Mouse (Mus musculus): ENCODE measurements around the gene Lingo2. TPM values are rescaled to one million over a fixed set of nuclear protein-coding genes. Genes with fewer than 3 reads are reported as not detected.

Gene Lingo2
- polyA plus RNA-seq, 1 experiment from 2014 or later: 4.6 TPM

GRCm38 (mm10) chr4:35814698-35815097 lies 1136.8 kb downstream of the Lingo2 start:
- Histone ChIP-seq H3K9me3 (ENCODE audit: control insufficient read depth, low read length) (no peaks in the 10 kb centered on the region), H3K27me3 (replicated peaks; ENCODE audit: control insufficient read depth, insufficient read depth, low read length) (no peaks in the 10 kb centered on the region), H3K36me3 (ENCODE audit: control insufficient read depth, insufficient read depth, low read length) (no peaks in the 10 kb centered on the region), H3K9ac (ENCODE audit: low read depth, low read length) (no peak overlapping the region), H3K27ac (replicated peaks; ENCODE audit: low read depth, low read length) (no peak overlapping the region), H3K4me1 (ENCODE audit: control insufficient read depth, insufficient read depth, low read length) (no peaks in the 10 kb centered on the region), H3K4me3 (ENCODE audit: low read depth, low read length) (no peak overlapping the region), H3K4me2 (ENCODE audit: low read depth, low read length) (no peak overlapping the region)
- ATAC-seq (ENCODE audit: low read depth): no peak
- WGBS: 83% methylated on average over 1 of the region's 1 CpGs
- no peak for DNase-seq (ENCODE audit: low spot score)

GRCm38 (mm10) chr4:35807497-35808210 lies 1143.9 kb downstream of the Lingo2 start:
- Histone ChIP-seq H3K4me2 (ENCODE audit: low read depth, low read length) (no peak overlapping the region), H3K27me3 (replicated peaks; ENCODE audit: control insufficient read depth, insufficient read depth, low read length) (no peaks in the 10 kb centered on the region), H3K4me3 (ENCODE audit: low read depth, low read length) (no peak overlapping the region), H3K36me3 (ENCODE audit: control insufficient read depth, insufficient read depth, low read length) (no peaks in the 10 kb centered on the region), H3K9me3 (ENCODE audit: control insufficient read depth, low read length) (no peaks in the 10 kb centered on the region), H3K4me1 (ENCODE audit: control insufficient read depth, insufficient read depth, low read length) (no peaks in the 10 kb centered on the region), H3K9ac (ENCODE audit: low read depth, low read length) (no peak overlapping the region), H3K27ac (replicated peaks; ENCODE audit: low read depth, low read length) (no peak overlapping the region)
- no peak for DNase-seq (ENCODE audit: low spot score)
- 78% methylated on average over 6 of the region's 6 CpGs for WGBS
- ATAC-seq (ENCODE audit: low read depth): no peak

- no peak overlapping the region for H3K9ac ChIP-seq (ENCODE audit: low read depth, low read length)
- WGBS: 71% methylated on average over 2 of the region's 2 CpGs
- H3K4me1 ChIP-seq (ENCODE audit: control insufficient read depth, insufficient read depth, low read length): no peaks in the 10 kb centered on the region
- no peak overlapping the region for H3K27ac ChIP-seq (replicated peaks; ENCODE audit: low read depth, low read length)
- ATAC-seq (ENCODE audit: low read depth): no peak
- no peak overlapping the region for H3K4me2 ChIP-seq (ENCODE audit: low read depth, low read length)
- no peak for DNase-seq (ENCODE audit: low spot score)
- H3K4me3 ChIP-seq (ENCODE audit: low read depth, low read length): no peak overlapping the region
- H3K9me3 ChIP-seq (ENCODE audit: control insufficient read depth, low read length): no peaks in the 10 kb centered on the region
- no peaks in the 10 kb centered on the region for H3K36me3 ChIP-seq (ENCODE audit: control insufficient read depth, insufficient read depth, low read length)
- no peaks in the 10 kb centered on the region for H3K27me3 ChIP-seq (replicated peaks; ENCODE audit: control insufficient read depth, insufficient read depth, low read length)
These were observed 1144.6 kb downstream of the Lingo2 start for GRCm38 (mm10) chr4:35806881-35807464.

- no peak for DNase-seq (ENCODE audit: low spot score)
- no peaks in the 10 kb centered on the region for H3K9me3 ChIP-seq (ENCODE audit: control insufficient read depth, low read length)
- no peak for ATAC-seq (ENCODE audit: low read depth)
- H3K4me2 ChIP-seq (ENCODE audit: low read depth, low read length): no peak overlapping the region
- no peak overlapping the region for H3K4me3 ChIP-seq (ENCODE audit: low read depth, low read length)
- no peak overlapping the region for H3K9ac ChIP-seq (ENCODE audit: low read depth, low read length)
- no peaks in the 10 kb centered on the region for H3K27me3 ChIP-seq (replicated peaks; ENCODE audit: control insufficient read depth, insufficient read depth, low read length)
- WGBS: 70% methylated on average over 5 of the region's 5 CpGs
- H3K27ac ChIP-seq (replicated peaks; ENCODE audit: low read depth, low read length): no peak overlapping the region
- no peaks in the 10 kb centered on the region for H3K36me3 ChIP-seq (ENCODE audit: control insufficient read depth, insufficient read depth, low read length)
- H3K4me1 ChIP-seq (ENCODE audit: control insufficient read depth, insufficient read depth, low read length): no peaks in the 10 kb centered on the region
These were observed 1167.2 kb downstream of the Lingo2 start for GRCm38 (mm10) chr4:35784255-35784921.

GRCm38 (mm10) chr4:35770810-35771209 lies 1180.7 kb downstream of the Lingo2 start:
- 69% methylated on average over 7 of the region's 7 CpGs for WGBS
- H3K27ac ChIP-seq (replicated peaks; ENCODE audit: low read depth, low read length): no peak overlapping the region
- no peaks in the 10 kb centered on the region for H3K4me1 ChIP-seq (ENCODE audit: control insufficient read depth, insufficient read depth, low read length)
- no peak overlapping the region for H3K9ac ChIP-seq (ENCODE audit: low read depth, low read length)
- no peaks in the 10 kb centered on the region for H3K36me3 ChIP-seq (ENCODE audit: control insufficient read depth, insufficient read depth, low read length)
- H3K4me2 ChIP-seq (ENCODE audit: low read depth, low read length): no peak overlapping the region
- DNase-seq (ENCODE audit: low spot score): no peak
- no peak overlapping the region for H3K4me3 ChIP-seq (ENCODE audit: low read depth, low read length)
- H3K9me3 ChIP-seq (ENCODE audit: control insufficient read depth, low read length): no peaks in the 10 kb centered on the region
- H3K27me3 ChIP-seq (replicated peaks; ENCODE audit: control insufficient read depth, insufficient read depth, low read length): no peaks in the 10 kb centered on the region
- no peak for ATAC-seq (ENCODE audit: low read depth)

- DNase-seq (ENCODE audit: low spot score) (no peak), ATAC-seq (ENCODE audit: low read depth) (no peak)
- no peak overlapping the region for H3K9ac ChIP-seq (ENCODE audit: low read depth, low read length)
- no peaks in the 10 kb centered on the region for H3K9me3 ChIP-seq (ENCODE audit: control insufficient read depth, low read length)
- H3K27ac ChIP-seq (replicated peaks; ENCODE audit: low read depth, low read length): no peak overlapping the region
- no peak overlapping the region for H3K4me3 ChIP-seq (ENCODE audit: low read depth, low read length)
- H3K27me3 ChIP-seq (replicated peaks; ENCODE audit: control insufficient read depth, insufficient read depth, low read length): no peaks in the 10 kb centered on the region
- 75% methylated on average over 6 of the region's 6 CpGs for WGBS
- no peak overlapping the region for H3K4me2 ChIP-seq (ENCODE audit: low read depth, low read length)
- H3K4me1 ChIP-seq (ENCODE audit: control insufficient read depth, insufficient read depth, low read length): no peaks in the 10 kb centered on the region
- H3K36me3 ChIP-seq (ENCODE audit: control insufficient read depth, insufficient read depth, low read length): no peaks in the 10 kb centered on the region
These were observed 1184.6 kb downstream of the Lingo2 start for GRCm38 (mm10) chr4:35766905-35767304.

- Histone ChIP-seq H3K4me1 (ENCODE audit: control insufficient read depth, insufficient read depth, low read length) (no peaks in the 10 kb centered on the region), H3K4me3 (ENCODE audit: low read depth, low read length) (no peak overlapping the region), H3K9me3 (ENCODE audit: control insufficient read depth, low read length) (no peaks in the 10 kb centered on the region), H3K9ac (ENCODE audit: low read depth, low read length) (no peak overlapping the region), H3K27me3 (replicated peaks; ENCODE audit: control insufficient read depth, insufficient read depth, low read length) (no peaks in the 10 kb centered on the region), H3K27ac (replicated peaks; ENCODE audit: low read depth, low read length) (no peak overlapping the region), H3K36me3 (ENCODE audit: control insufficient read depth, insufficient read depth, low read length) (no peaks in the 10 kb centered on the region), H3K4me2 (ENCODE audit: low read depth, low read length) (no peak overlapping the region)
- no peak for DNase-seq (ENCODE audit: low spot score)
- ATAC-seq (ENCODE audit: low read depth): no peak
- WGBS: 72% methylated on average over 5 of the region's 5 CpGs
These were observed 1190.4 kb downstream of the Lingo2 start for GRCm38 (mm10) chr4:35761181-35761580.

GRCm38 (mm10) chr4:35752121-35752860 lies 1199.3 kb downstream of the Lingo2 start:
- 49% methylated on average over 6 of the region's 6 CpGs for WGBS
- no peak for ATAC-seq (ENCODE audit: low read depth)
- Histone ChIP-seq H3K36me3 (ENCODE audit: control insufficient read depth, insufficient read depth, low read length) (no peaks in the 10 kb centered on the region), H3K27ac (replicated peaks; ENCODE audit: low read depth, low read length) (no peak overlapping the region), H3K9ac (ENCODE audit: low read depth, low read length) (no peak overlapping the region), H3K4me2 (ENCODE audit: low read depth, low read length) (no peak overlapping the region), H3K9me3 (ENCODE audit: control insufficient read depth, low read length) (no peaks in the 10 kb centered on the region), H3K27me3 (replicated peaks; ENCODE audit: control insufficient read depth, insufficient read depth, low read length) (no peaks in the 10 kb centered on the region), H3K4me1 (ENCODE audit: control insufficient read depth, insufficient read depth, low read length) (0 out of 2 replicates have a peak, but pooled peaks cover 6% of the 10 kb centered on the region), H3K4me3 (ENCODE audit: low read depth, low read length) (no peak overlapping the region)
- peak; percentile 50 for DNase-seq (ENCODE audit: low spot score)
